Mouse (Mus musculus): Measurements from ENCODE around the gene Inhbc. TPM values are rescaled to one million over a fixed set of nuclear protein-coding genes. Genes with fewer than 3 reads are reported as not detected.

Gene Inhbc
- total and polyA plus RNA-seq, 2 experiments from 2014 or later: not detected

GRCm38 (mm10) chr10:127339683-127340576 is 30.3 kb downstream of the Inhbc start:
- TF ChIP-seq CTCF (IDR thresholded peaks at IDR 0.05; ENCODE audit: low read depth): no peak
- no peak for TF ChIP-seq EP300 (IDR thresholded peaks at IDR 0.05; ENCODE audit: low read depth)
- Histone ChIP-seq H3K4me3 (ENCODE audit: low read depth, low read length) (peak overlapping the region; percentile 46), H3K27ac (ENCODE audit: low read depth) (peak overlapping the region; percentile 41; the same call in 1 of the 2 replicates), H3K27me3 (ENCODE audit: control insufficient read depth, insufficient read depth, low read length) (peaks cover 34% of the 10 kb centered on the region), H3K9me3 (replicated peaks; ENCODE audit: control insufficient read depth, low read length) (no peaks in the 10 kb centered on the region), H3K4me1 (ENCODE audit: control insufficient read depth, insufficient read depth) (peaks cover 3% of the 10 kb centered on the region; the same call in 1 of the 2 replicates), H3K4me2 (ENCODE audit: low read depth, low read length) (peak overlapping the region; percentile 78), H3K36me3 (replicated peaks; ENCODE audit: control insufficient read depth, insufficient read depth, low read length) (no peaks in the 10 kb centered on the region), H3K9ac (replicated peaks; ENCODE audit: low read depth, low read length) (peak overlapping the region; percentile 21; the same call in 1 of the 2 replicates)
- WGBS: under 1% methylated on average over 40 of the region's 42 CpGs
- 0 out of 2 replicates have a peak, but pooled peaks have one; percentile 10 for ATAC-seq (ENCODE audit: insufficient read depth, low read depth)
- no peak for DNase-seq (ENCODE audit: low spot score)

DNA sequence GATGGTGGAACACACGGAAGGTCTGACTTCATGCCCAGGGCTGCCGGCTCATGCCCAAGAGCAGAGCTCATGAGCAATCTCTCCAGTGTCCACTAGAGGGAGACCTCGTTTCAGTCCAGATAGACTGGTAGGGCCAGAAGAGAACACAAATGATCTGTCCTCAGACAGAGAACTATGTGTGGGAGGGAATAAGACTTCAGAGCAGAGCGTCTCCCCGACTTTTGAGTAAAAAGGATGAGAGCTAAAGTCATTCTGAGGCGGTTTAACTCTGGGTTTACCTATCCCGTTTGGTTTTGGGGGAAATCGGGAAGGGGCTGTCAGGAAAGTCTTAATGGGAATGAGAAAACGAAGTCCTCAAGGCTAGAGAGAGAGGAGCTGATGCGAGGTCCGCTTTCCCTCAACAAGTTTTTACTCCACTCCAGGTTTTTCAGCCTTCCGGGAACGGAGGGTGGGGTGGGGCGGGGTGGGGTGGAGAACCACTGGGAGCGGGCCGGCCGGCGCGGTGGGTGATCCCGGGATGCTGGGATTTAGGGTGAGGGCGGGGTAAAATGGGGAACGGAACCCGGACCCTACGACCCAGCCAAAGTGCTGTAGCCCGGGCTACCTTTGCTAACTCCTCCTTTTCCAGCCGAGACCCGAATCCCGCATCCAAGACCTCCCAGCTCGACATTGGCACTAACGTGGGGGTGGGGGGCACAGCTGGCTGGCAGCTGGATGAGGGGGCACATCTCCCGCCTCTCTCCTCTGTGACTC is 31.1 kb downstream of the Inhbc start:
- Histone ChIP-seq H3K9me3 (replicated peaks; ENCODE audit: control insufficient read depth, low read length) (no peaks in the 10 kb centered on the region), H3K4me1 (ENCODE audit: control insufficient read depth, insufficient read depth) (peaks cover 3% of the 10 kb centered on the region; the same call in 1 of the 2 replicates), H3K9ac (replicated peaks; ENCODE audit: low read depth, low read length) (peak overlapping the region; percentile 21; the same call in 1 of the 2 replicates), H3K27me3 (ENCODE audit: control insufficient read depth, insufficient read depth, low read length) (peaks cover 34% of the 10 kb centered on the region), H3K4me3 (ENCODE audit: low read depth, low read length) (peak overlapping the region; percentile 46), H3K4me2 (ENCODE audit: low read depth, low read length) (peak overlapping the region; percentile 78), H3K27ac (ENCODE audit: low read depth) (peak overlapping the region; percentile 41; the same call in 1 of the 2 replicates), H3K36me3 (replicated peaks; ENCODE audit: control insufficient read depth, insufficient read depth, low read length) (no peaks in the 10 kb centered on the region)
- WGBS: under 1% methylated on average over 31 of the region's 31 CpGs
- ATAC-seq (ENCODE audit: insufficient read depth, low read depth) (peak; percentile 83), DNase-seq (ENCODE audit: low spot score) (peak; percentile 88)
- TF ChIP-seq EP300 (IDR thresholded peaks at IDR 0.05; ENCODE audit: low read depth) (no peak), CTCF (IDR thresholded peaks at IDR 0.05; ENCODE audit: low read depth) (peak; percentile 95)

GRCm38 (mm10) chr10:127337536-127338099 is 32.6 kb downstream of the Inhbc start:
- no peak overlapping the region for H3K9ac ChIP-seq (replicated peaks; ENCODE audit: low read depth, low read length)
- 74% methylated on average over 6 of the region's 6 CpGs for WGBS
- DNase-seq (ENCODE audit: low spot score) (no peak), ATAC-seq (ENCODE audit: insufficient read depth, low read depth) (no peak)
- no peak overlapping the region for H3K27ac ChIP-seq (ENCODE audit: low read depth)
- TF ChIP-seq CTCF (IDR thresholded peaks at IDR 0.05; ENCODE audit: low read depth) (no peak), EP300 (IDR thresholded peaks at IDR 0.05; ENCODE audit: low read depth) (no peak)
- H3K4me1 ChIP-seq (ENCODE audit: control insufficient read depth, insufficient read depth): peaks cover 3% of the 10 kb centered on the region; the same call in 1 of the 2 replicates
- no peak overlapping the region for H3K4me2 ChIP-seq (ENCODE audit: low read depth, low read length)
- no peaks in the 10 kb centered on the region for H3K9me3 ChIP-seq (replicated peaks; ENCODE audit: control insufficient read depth, low read length)
- peaks cover 39% of the 10 kb centered on the region for H3K27me3 ChIP-seq (ENCODE audit: control insufficient read depth, insufficient read depth, low read length)
- H3K36me3 ChIP-seq (replicated peaks; ENCODE audit: control insufficient read depth, insufficient read depth, low read length): no peaks in the 10 kb centered on the region
- H3K4me3 ChIP-seq (ENCODE audit: low read depth, low read length): no peak overlapping the region

DNA sequence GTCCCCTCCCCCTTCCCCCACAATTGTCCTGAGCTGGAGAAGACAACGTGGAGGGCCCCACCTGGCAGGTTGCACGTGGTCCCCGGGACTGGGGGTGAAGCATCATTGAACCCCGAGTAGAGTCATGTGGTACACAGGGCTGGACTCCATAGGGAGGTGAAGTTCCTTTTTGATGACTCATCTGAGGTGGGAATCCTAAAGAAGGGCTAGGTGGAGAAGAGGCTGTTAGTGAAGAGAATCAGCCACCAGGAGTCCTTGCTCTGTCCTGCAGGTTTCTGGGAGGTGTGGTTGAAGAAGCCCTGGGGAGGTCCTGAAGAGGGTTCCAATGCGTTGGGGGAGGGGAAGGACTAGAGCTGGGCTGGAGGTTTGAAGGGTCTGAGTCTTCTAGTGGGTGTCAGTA is 33.3 kb downstream of the Inhbc start:
- ATAC-seq (ENCODE audit: insufficient read depth, low read depth) (no peak), DNase-seq (ENCODE audit: low spot score) (no peak)
- Histone ChIP-seq H3K4me2 (ENCODE audit: low read depth, low read length) (no peak overlapping the region), H3K27ac (ENCODE audit: low read depth) (no peak overlapping the region), H3K4me1 (ENCODE audit: control insufficient read depth, insufficient read depth) (peaks cover 3% of the 10 kb centered on the region; the same call in 1 of the 2 replicates), H3K9ac (replicated peaks; ENCODE audit: low read depth, low read length) (no peak overlapping the region), H3K27me3 (ENCODE audit: control insufficient read depth, insufficient read depth, low read length) (peaks cover 33% of the 10 kb centered on the region), H3K9me3 (replicated peaks; ENCODE audit: control insufficient read depth, low read length) (no peaks in the 10 kb centered on the region), H3K36me3 (replicated peaks; ENCODE audit: control insufficient read depth, insufficient read depth, low read length) (no peaks in the 10 kb centered on the region), H3K4me3 (ENCODE audit: low read depth, low read length) (no peak overlapping the region)
- TF ChIP-seq CTCF (IDR thresholded peaks at IDR 0.05; ENCODE audit: low read depth) (no peak), EP300 (IDR thresholded peaks at IDR 0.05; ENCODE audit: low read depth) (no peak)
- WGBS: 51% methylated on average over 5 of the region's 5 CpGs

DNA sequence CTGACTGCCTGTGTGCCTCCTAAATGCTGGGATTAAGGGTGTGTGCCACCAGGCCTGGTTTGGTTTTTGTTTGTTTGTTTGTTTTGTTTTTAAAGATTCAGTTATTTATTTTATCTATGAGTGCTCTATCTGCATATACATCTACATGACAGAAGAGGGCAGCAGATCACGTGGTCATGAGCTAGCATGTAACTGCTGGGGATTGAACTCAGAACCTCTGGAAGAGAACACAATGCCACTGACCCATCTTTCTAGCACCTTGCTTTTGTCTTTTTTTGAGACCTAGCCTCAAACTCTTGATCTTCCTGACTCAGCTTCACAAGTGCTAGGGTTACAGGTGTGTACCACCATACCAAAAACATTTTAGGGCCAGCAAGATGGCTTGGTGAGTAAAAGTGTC is 35.0 kb downstream of the Inhbc start:
- Histone ChIP-seq H3K27ac (ENCODE audit: low read depth) (no peak overlapping the region), H3K9me3 (replicated peaks; ENCODE audit: control insufficient read depth, low read length) (no peaks in the 10 kb centered on the region), H3K27me3 (ENCODE audit: control insufficient read depth, insufficient read depth, low read length) (peaks cover 25% of the 10 kb centered on the region), H3K4me1 (ENCODE audit: control insufficient read depth, insufficient read depth) (no peaks in the 10 kb centered on the region; the same call in 1 of the 2 replicates), H3K9ac (replicated peaks; ENCODE audit: low read depth, low read length) (no peak overlapping the region), H3K4me2 (ENCODE audit: low read depth, low read length) (no peak overlapping the region), H3K36me3 (replicated peaks; ENCODE audit: control insufficient read depth, insufficient read depth, low read length) (no peaks in the 10 kb centered on the region), H3K4me3 (ENCODE audit: low read depth, low read length) (no peak overlapping the region)
- no peak for ATAC-seq (ENCODE audit: insufficient read depth, low read depth)
- 58% methylated on average over 1 of the region's 1 CpGs for WGBS
- DNase-seq (ENCODE audit: low spot score): no peak
- no peak for TF ChIP-seq EP300 (IDR thresholded peaks at IDR 0.05; ENCODE audit: low read depth)
- 0 out of 2 replicates have a peak, but pooled peaks have one; percentile 1 for TF ChIP-seq CTCF (IDR thresholded peaks at IDR 0.05; ENCODE audit: low read depth)

Measured in heart, postnatal 0 days (tissue).